Mouse (Mus musculus) forebrain, embryonic 16.5 days (tissue): ENCODE results near the gene H2afy2. TPM values are rescaled to one million over a fixed set of nuclear protein-coding genes. Genes with fewer than 3 reads are reported as not detected.

ENCODE experiments used
- ATAC-seq: fragments of 200-750 bp; cut with Nextera tagmentation; 2 replicates; pipeline ENCODE4 v1.8.0; 2017; ENCODE audit warnings: mild to moderate bottlenecking, moderate library complexity
- H3K27ac ChIP-seq: fragments of 300-500 bp; sonication (generic); 2 replicates; pipeline ENCODE4 v1.5.1; 2014; ENCODE audit warnings: low read length, control low read depth
- H3K27me3 ChIP-seq: fragments of 300-500 bp; sonication (generic); replicated peaks from 2 replicates; pipeline ENCODE4 v1.6.1; 2014; ENCODE audit warnings: low read length; ENCODE audit not compliant: control insufficient read depth, insufficient read depth
- H3K36me3 ChIP-seq: fragments of 300-500 bp; sonication (generic); 2 replicates; pipeline ENCODE4 v1.6.1; 2014; ENCODE audit not compliant: control insufficient read depth, insufficient read depth
- H3K4me1 ChIP-seq: fragments of 300-500 bp; sonication (generic); replicated peaks from 2 replicates; pipeline ENCODE4 v1.6.1; 2014; ENCODE audit warnings: low read length; ENCODE audit not compliant: control insufficient read depth, insufficient read depth
- H3K4me2 ChIP-seq: fragments of 300-500 bp; sonication (generic); 2 replicates; pipeline ENCODE4 v1.6.1; 2014; ENCODE audit warnings: mild to moderate bottlenecking, low read length, control low read depth
- H3K4me3 ChIP-seq: fragments of 300-500 bp; sonication (generic); replicated peaks from 2 replicates; pipeline ENCODE4 v1.5.1; 2014; ENCODE audit warnings: mild to moderate bottlenecking, low read length, control low read depth
- H3K9ac ChIP-seq: fragments of 300-500 bp; sonication (generic); replicated peaks from 2 replicates; pipeline ENCODE4 v1.6.1; 2014; ENCODE audit warnings: low read depth, low read length, control low read depth
- H3K9me3 ChIP-seq: fragments of 300-500 bp; sonication (generic); 2 replicates; pipeline ENCODE4 v1.6.1; 2016; ENCODE audit warnings: low read length; ENCODE audit not compliant: control insufficient read depth
- WGBS: fragments of 180-500 bp; shearing (Covaris S2); extraction: QIAGEN DNeasy Blood & Tissue Kit; methylation state at CpG from one replicate; pipeline ENCODE4 v1.1.7; 2014; 5-methylcytosine and 5-hydroxymethylcytosine counted together
- polyA plus RNA-seq: library from polyadenylated mRNA; unstranded; fragments of >200 nt; fragmentation: Nextera tagmentation; extraction: Ambion mirVana; gene quantifications from 2 replicates; pipeline ENCODE4 v1.2.1, GENCODE M21; 2015

H2afy2 gene
- 301 and 306 TPM in 2 replicates for polyA plus RNA-seq

- Histone ChIP-seq H3K4me3 (peak within 1 kb of the TSS; percentile 89), H3K27me3 (no peaks in the 10 kb centered on the region), H3K9ac (peak within 1 kb of the TSS; percentile 99), H3K9me3 (no peaks in the 10 kb centered on the region), H3K4me2 (peak within 1 kb of the TSS; percentile 56), H3K36me3 (no peaks in the 10 kb centered on the region), H3K4me1 (peaks cover 12% of the 10 kb centered on the region), H3K27ac (peak within 1 kb of the TSS; percentile 99)
- peak; percentile 92 for ATAC-seq
- 0% methylated on average over 49 of the region's 50 CpGs for WGBS
Observed at GRCm38 (mm10) chr10:61783621-61784251, at the start of gene H2afy2. Gene H2afy2, minus strand, starts transcription at chr10:61784147.

- no peak overlapping the region for H3K4me3 ChIP-seq
- no peak overlapping the region for H3K27ac ChIP-seq
- 88% methylated on average over 11 of the region's 11 CpGs for WGBS
- H3K9me3 ChIP-seq: no peaks in the 10 kb centered on the region
- no peaks in the 10 kb centered on the region for H3K36me3 ChIP-seq
- no peak overlapping the region for H3K4me2 ChIP-seq
- H3K27me3 ChIP-seq: no peaks in the 10 kb centered on the region
- no peak overlapping the region for H3K9ac ChIP-seq
- no peak for ATAC-seq
- H3K4me1 ChIP-seq: no peaks in the 10 kb centered on the region
Observed at GRCm38 (mm10) chr10:61832713-61833112, 48.8 kb upstream of the H2afy2 start.

GRCm38 (mm10) chr10:61831741-61832140, 47.8 kb upstream of the H2afy2 start:
- 0 out of 2 replicates have a peak, but pooled peaks cover 3% of the 10 kb centered on the region for H3K4me1 ChIP-seq
- no peak for ATAC-seq
- H3K27ac ChIP-seq: no peak overlapping the region
- no peaks in the 10 kb centered on the region for H3K36me3 ChIP-seq
- H3K4me2 ChIP-seq: no peak overlapping the region
- WGBS: 95% methylated on average over 6 of the region's 6 CpGs
- H3K4me3 ChIP-seq: no peak overlapping the region
- no peak overlapping the region for H3K9ac ChIP-seq
- no peaks in the 10 kb centered on the region for H3K9me3 ChIP-seq
- H3K27me3 ChIP-seq: no peaks in the 10 kb centered on the region

GRCm38 (mm10) chr10:61831251-61831650, 47.3 kb upstream of the H2afy2 start:
- Histone ChIP-seq H3K4me1 (0 out of 2 replicates have a peak, but pooled peaks cover 3% of the 10 kb centered on the region), H3K9me3 (no peaks in the 10 kb centered on the region), H3K9ac (no peak overlapping the region), H3K4me3 (no peak overlapping the region), H3K27me3 (no peaks in the 10 kb centered on the region), H3K36me3 (no peaks in the 10 kb centered on the region), H3K27ac (no peak overlapping the region), H3K4me2 (no peak overlapping the region)
- ATAC-seq: no peak
- 80% methylated on average over 12 of the region's 12 CpGs for WGBS

- 61% methylated on average over 9 of the region's 9 CpGs for WGBS
Observed at GRCm38 (mm10) chr10:61830817-61831216, 46.9 kb upstream of the H2afy2 start.

GRCm38 (mm10) chr10:61829046-61829445, 45.1 kb upstream of the H2afy2 start:
- Histone ChIP-seq H3K4me2 (no peak overlapping the region), H3K9ac (no peak overlapping the region), H3K9me3 (no peaks in the 10 kb centered on the region), H3K27ac (no peak overlapping the region), H3K36me3 (no peaks in the 10 kb centered on the region), H3K4me3 (no peak overlapping the region), H3K27me3 (no peaks in the 10 kb centered on the region), H3K4me1 (0 out of 2 replicates have a peak, but pooled peaks cover 3% of the 10 kb centered on the region)
- ATAC-seq: no peak
- WGBS: 65% methylated on average over 4 of the region's 4 CpGs

More at GRCm38 (mm10) chr10:61830817-61831216, 46.9 kb upstream of the H2afy2 start:
- no peak overlapping the region for H3K9ac ChIP-seq
- no peak for ATAC-seq
- H3K4me2 ChIP-seq: no peak overlapping the region
- 0 out of 2 replicates have a peak, but pooled peaks cover 3% of the 10 kb centered on the region for H3K4me1 ChIP-seq
- H3K4me3 ChIP-seq: no peak overlapping the region
- H3K36me3 ChIP-seq: no peaks in the 10 kb centered on the region
- no peaks in the 10 kb centered on the region for H3K9me3 ChIP-seq
- H3K27ac ChIP-seq: no peak overlapping the region
- no peaks in the 10 kb centered on the region for H3K27me3 ChIP-seq

GRCm38 (mm10) chr10:61827950-61828936, 44.3 kb upstream of the H2afy2 start:
- Histone ChIP-seq H3K9ac (no peak overlapping the region), H3K9me3 (no peaks in the 10 kb centered on the region), H3K4me1 (0 out of 2 replicates have a peak, but pooled peaks cover 3% of the 10 kb centered on the region), H3K36me3 (no peaks in the 10 kb centered on the region), H3K4me3 (no peak overlapping the region), H3K27me3 (no peaks in the 10 kb centered on the region), H3K4me2 (no peak overlapping the region), H3K27ac (no peak overlapping the region)
- ATAC-seq: no peak
- WGBS: 90% methylated on average over 32 of the region's 32 CpGs

- H3K4me1 ChIP-seq: 0 out of 2 replicates have a peak, but pooled peaks cover 3% of the 10 kb centered on the region
- H3K27ac ChIP-seq: no peak overlapping the region
- H3K36me3 ChIP-seq: no peaks in the 10 kb centered on the region
- WGBS: 16% methylated on average over 16 of the region's 16 CpGs
- no peaks in the 10 kb centered on the region for H3K27me3 ChIP-seq
- H3K9me3 ChIP-seq: no peaks in the 10 kb centered on the region
- H3K9ac ChIP-seq: no peak overlapping the region
- H3K4me3 ChIP-seq: no peak overlapping the region
- H3K4me2 ChIP-seq: no peak overlapping the region
- ATAC-seq: no peak
Observed at GRCm38 (mm10) chr10:61826753-61827435, 42.9 kb upstream of the H2afy2 start.
